Mouse (Mus musculus) ovary, adult 18-20 months (tissue): ENCODE results near the gene Cxadr.
A peak's percentile ranks its signal among the peaks of the same experiment; 100 is the strongest.

Experiments used
- DNase-seq: peaks from one replicate; pipeline ENCODE4 v3.0.0; 2022; ENCODE audit warnings: low spot score, mixed read lengths

The Cxadr gene

GRCm38 (mm10) chr16:78371491-78372046 is 70.3 kb downstream of the Cxadr start:
- no peak for DNase-seq

GRCm38 (mm10) chr16:78372786-78373185 is 71.5 kb downstream of the Cxadr start:
- no peak for DNase-seq

DNA sequence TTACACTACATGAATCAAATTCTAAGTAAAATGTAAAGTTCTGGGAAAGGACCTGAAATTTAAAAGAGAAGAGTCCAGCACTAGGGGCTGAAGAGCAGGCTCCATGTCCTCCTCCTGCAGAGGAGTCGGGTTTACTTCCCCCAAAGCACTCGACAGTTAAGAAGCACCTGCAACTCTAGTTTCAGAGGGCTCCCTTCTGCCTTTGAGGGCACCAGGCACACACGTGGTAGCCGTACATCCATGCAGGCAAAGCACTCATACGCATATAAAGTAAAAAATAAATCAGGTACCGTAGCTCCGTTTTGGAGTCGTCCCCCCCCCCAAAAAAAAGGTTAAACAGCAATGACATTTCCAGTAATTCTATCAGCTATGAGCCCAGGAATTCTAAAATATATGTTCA is 72.5 kb downstream of the Cxadr start:
- DNase-seq = no peak

- DNase-seq = no peak
These were observed 73.9 kb downstream of the Cxadr start for GRCm38 (mm10) chr16:78375222-78375621.

GRCm38 (mm10) chr16:78375821-78376691 is 74.8 kb downstream of the Cxadr start:
- DNase-seq = peak; percentile 7

GRCm38 (mm10) chr16:78376745-78377570 is 75.7 kb downstream of the Cxadr start, which contains the start of gene Btg3:
Gene Btg3, minus strand, starts transcription at chr16:78377192.
- DNase-seq = peak; percentile 85

DNA sequence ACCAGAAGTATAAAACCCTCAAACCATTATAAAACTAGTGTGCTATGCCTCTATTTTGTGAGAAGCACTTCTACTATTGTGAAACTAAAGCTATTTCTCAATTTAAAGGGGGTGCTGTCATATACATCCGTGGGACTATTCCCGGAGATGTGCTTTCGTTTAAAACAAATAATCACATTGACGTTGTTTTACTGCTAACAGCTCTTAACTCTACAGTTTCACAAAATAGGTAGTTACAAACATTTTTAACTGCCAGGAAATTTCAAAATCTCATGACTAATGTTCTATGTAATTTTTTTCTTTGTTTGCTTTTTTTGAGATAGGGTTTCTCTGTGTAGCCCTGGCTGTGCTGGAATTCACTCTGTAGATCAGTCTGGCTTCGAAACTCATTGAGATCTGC is 77.2 kb downstream of the Cxadr start:
- DNase-seq = no peak

- DNase-seq = no peak
These were observed 87.8 kb downstream of the Cxadr start for GRCm38 (mm10) chr16:78389122-78389521.

DNA sequence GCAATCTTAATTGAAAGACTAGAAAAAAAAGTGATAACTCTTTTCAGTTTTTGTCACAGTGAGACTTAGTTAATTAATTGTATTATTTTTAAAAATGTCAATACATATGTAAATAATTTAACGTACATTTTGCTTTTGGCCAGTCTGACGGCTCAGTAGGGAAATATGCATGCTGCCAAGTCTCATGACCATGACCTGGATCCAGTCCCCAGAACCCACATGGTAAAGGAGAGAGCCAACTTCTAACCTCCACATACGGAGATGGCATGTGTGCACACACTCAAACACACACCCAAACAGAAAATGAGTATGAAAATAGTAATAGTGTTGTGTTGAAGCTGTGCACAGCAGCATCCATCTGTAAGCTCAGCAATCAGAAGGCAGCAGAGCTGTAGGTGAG is 88.7 kb downstream of the Cxadr start:
- DNase-seq = no peak

DNA sequence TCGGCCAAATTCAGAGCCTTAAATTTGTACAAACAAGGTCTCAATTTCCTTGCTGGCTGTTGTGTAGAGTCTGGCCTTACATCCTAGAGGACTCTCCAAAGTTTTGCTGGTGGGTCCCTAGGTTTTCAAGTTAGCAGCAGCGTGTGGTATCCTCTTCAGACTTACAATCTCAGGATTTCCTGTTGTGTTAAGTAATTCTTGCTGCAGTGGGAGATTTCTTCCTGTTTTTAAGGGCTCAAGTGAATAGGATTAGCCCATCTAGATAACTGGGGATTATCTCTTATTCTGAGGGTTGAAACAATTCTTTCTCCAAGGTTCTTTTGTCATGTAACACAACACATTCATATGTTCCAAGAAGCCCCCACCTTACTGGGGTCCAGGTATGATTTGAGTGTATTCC is 90.1 kb downstream of the Cxadr start:
- DNase-seq = no peak

- no peak for DNase-seq
These were observed 97.4 kb downstream of the Cxadr start for GRCm38 (mm10) chr16:78398734-78399133.

GRCm38 (mm10) chr16:78399423-78399822 is 98.1 kb downstream of the Cxadr start:
- DNase-seq = no peak

GRCm38 (mm10) chr16:78402316-78402715 is 101.0 kb downstream of the Cxadr start:
- DNase-seq = no peak

DNA sequence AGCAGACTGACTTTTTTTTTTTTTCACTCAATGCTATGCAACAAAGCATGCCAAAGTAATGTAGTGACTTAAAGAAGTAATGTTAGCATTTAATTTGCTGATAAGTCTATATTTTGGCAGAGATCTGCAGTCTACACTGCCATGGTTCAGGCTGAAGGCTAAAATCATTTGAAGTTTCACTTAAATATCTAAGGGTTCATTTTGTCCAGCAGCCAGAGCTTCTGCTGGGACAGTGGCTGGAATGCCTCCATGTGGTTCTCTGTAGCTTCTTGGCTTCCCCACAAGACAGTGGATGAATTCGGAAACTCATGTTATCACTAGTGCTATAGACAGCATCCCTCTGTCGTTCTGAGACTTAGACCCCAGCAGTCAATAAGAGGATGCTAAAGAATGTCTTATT is 105.4 kb downstream of the Cxadr start:
- no peak for DNase-seq

- no peak for DNase-seq
These were observed 106.6 kb downstream of the Cxadr start for GRCm38 (mm10) chr16:78407855-78408254.
